Comparison of ENCODE assay signal across 8 mouse cellular contexts in the genomic region with DNA sequence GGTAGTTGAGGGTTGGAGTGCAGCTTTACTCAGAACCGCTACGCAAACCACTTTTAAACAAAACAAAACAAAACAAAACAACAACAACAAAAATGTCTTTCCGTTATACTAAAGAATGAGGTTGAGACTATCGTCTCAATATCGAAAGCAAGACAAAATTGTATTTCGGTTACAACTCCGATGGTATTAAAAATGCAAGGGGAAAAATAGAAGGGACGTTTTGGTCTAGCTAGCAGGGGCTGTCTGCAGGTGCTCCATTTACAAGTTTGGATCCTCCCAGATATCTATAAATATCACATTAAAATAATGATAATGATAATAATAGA. TPM values are rescaled to one million over a fixed set of nuclear protein-coding genes. Genes with fewer than 3 reads are reported as not detected.
DNase-seq lines count a peak whose midpoint lies in the region; ATAC-seq and TF ChIP-seq lines count a peak whose summit lies in the region.

A gene (minus strand): TSS at position 27 of the 326 bp plus-strand sequence.

- ATAC-seq in heart, embryonic 14.5 days (ENCODE audit: insufficient number of reproducible peaks, insufficient read depth, low FRiP score, low read depth) = no peak
- no peak for ATAC-seq in heart, embryonic 16.5 days (replicated peaks; ENCODE audit: extremely low read depth, insufficient read depth, low FRiP score)
- no peak for ATAC-seq in liver, postnatal 0 days

- H3K36me3 ChIP-seq in heart, embryonic 14.5 days (ENCODE audit: control insufficient read depth, insufficient read depth, low read length) = no peaks in the 10 kb centered on the region
- no peaks in the 10 kb centered on the region for H3K36me3 ChIP-seq in heart, embryonic 16.5 days (ENCODE audit: control insufficient read depth, insufficient read depth)
- H3K36me3 ChIP-seq in liver, postnatal 0 days (replicated peaks; ENCODE audit: insufficient read depth, low read length) = no peaks in the 10 kb centered on the region

- peak within 1 kb of the TSS; percentile 62 for H3K4me2 ChIP-seq in heart, embryonic 14.5 days (ENCODE audit: low read length)
- H3K4me2 ChIP-seq in heart, embryonic 16.5 days (ENCODE audit: low read depth, low read length) = peak within 1 kb of the TSS; percentile 67
- H3K4me2 ChIP-seq in liver, postnatal 0 days (ENCODE audit: low read depth, low read length) = peak within 1 kb of the TSS; percentile 84

- no peak for DNase-seq in heart, postnatal 14 days
- no peak for DNase-seq in adrenal gland, adult 8-10 months
- no peak for DNase-seq in liver, postnatal 0 days
- no peak for DNase-seq in yolk sac, embryonic 10.5 days (ENCODE audit: low spot score)
- DNase-seq in urinary bladder, postnatal 25 days (ENCODE audit: low spot score) = no peak
- no peak for DNase-seq in thymus, adult 18-20 months

- 26% methylated on average over 8 of the region's 8 CpGs for WGBS in heart, embryonic 14.5 days
- WGBS in heart, embryonic 16.5 days = 18% methylated on average over 8 of the region's 8 CpGs
- 15% methylated on average over 8 of the region's 8 CpGs for WGBS in liver, postnatal 0 days (ENCODE audit: insufficient replicate concordance)

- H3K4me3 ChIP-seq in heart, embryonic 14.5 days (ENCODE audit: control insufficient read depth in 1 of 2, insufficient read depth in 1 of 2, low read depth in 1 of 2, low read length in 2 of 2) = peak within 1 kb of the TSS; percentile 47 to 78
- peak within 1 kb of the TSS; percentile 73 for H3K4me3 ChIP-seq in heart, embryonic 16.5 days (ENCODE audit: low read length)
- H3K4me3 ChIP-seq in liver, postnatal 0 days (ENCODE audit: low read depth, low read length) = peak within 1 kb of the TSS; percentile 57

- peak within 1 kb of the TSS; percentile 73 for H3K9ac ChIP-seq in heart, embryonic 14.5 days (ENCODE audit: low read length)
- H3K9ac ChIP-seq in heart, embryonic 16.5 days (ENCODE audit: low read length) = peak within 1 kb of the TSS; percentile 86
- peak within 1 kb of the TSS; percentile 66 for H3K9ac ChIP-seq in liver, postnatal 0 days (replicated peaks)

- TF ChIP-seq CTCF in liver, postnatal 0 days (IDR thresholded peaks at IDR 0.05; ENCODE audit: low read depth) = no peak

- intact Hi-C loops in heart, postnatal 14 days (cut with DNase I) = no loop called here

- no peaks in the 10 kb centered on the region for H3K9me3 ChIP-seq in heart, embryonic 14.5 days (ENCODE audit: control insufficient read depth, low read length)
- no peaks in the 10 kb centered on the region for H3K9me3 ChIP-seq in heart, embryonic 16.5 days (replicated peaks; ENCODE audit: control insufficient read depth, low read length)
- H3K9me3 ChIP-seq in liver, postnatal 0 days (ENCODE audit: low read length) = no peaks in the 10 kb centered on the region

- H3K4me1 ChIP-seq in heart, embryonic 14.5 days (ENCODE audit: control insufficient read depth in 2 of 2, insufficient read depth in 2 of 2, low read length in 2 of 2) = peaks cover 5 to 10% of the 10 kb centered on the region in 2 experiments
- peaks cover 20% of the 10 kb centered on the region for H3K4me1 ChIP-seq in heart, embryonic 16.5 days (ENCODE audit: control insufficient read depth, insufficient read depth, low read length)
- peaks cover 18% of the 10 kb centered on the region for H3K4me1 ChIP-seq in liver, postnatal 0 days (ENCODE audit: insufficient read depth)

- no peak for TF ChIP-seq EP300 in liver, postnatal 0 days (IDR thresholded peaks at IDR 0.05; ENCODE audit: low read depth)

- H3K27me3 ChIP-seq in heart, embryonic 14.5 days (ENCODE audit: control insufficient read depth, insufficient read depth, low read length) = no peaks in the 10 kb centered on the region
- H3K27me3 ChIP-seq in heart, embryonic 16.5 days (ENCODE audit: control insufficient read depth, insufficient read depth, low read length) = no peaks in the 10 kb centered on the region
- H3K27me3 ChIP-seq in liver, postnatal 0 days (ENCODE audit: insufficient read depth, low read length) = no peaks in the 10 kb centered on the region

- H3K27ac ChIP-seq in heart, embryonic 14.5 days (replicated peaks in 1 of 2; ENCODE audit: control insufficient read depth in 1 of 2, insufficient read depth in 1 of 2, low read depth in 2 of 2, low read length in 2 of 2) = peak within 1 kb of the TSS; percentile 87 to 96
- H3K27ac ChIP-seq in heart, embryonic 16.5 days (ENCODE audit: low read length) = peak within 1 kb of the TSS; percentile 96
- H3K27ac ChIP-seq in liver, postnatal 0 days (ENCODE audit: low read depth) = peak within 1 kb of the TSS; percentile 81

RNA-seq across cellular contexts. Expression of the gene that starts here (rescaled TPM):
- polyA plus RNA-seq in heart, embryonic 14.5 days (2014; fragmentation: Nextera tagmentation; extraction: Ambion mirVana) = 60.3 and 62.3 TPM in 2 replicates
- 1 to 10 TPM; 8.9 to 9.1 TPM for total RNA-seq in heart, postnatal 14 days (2021)
- 100 to 1,000 TPM in 2 of 4 experiments, 10 to 100 TPM in 2; 30.0 to 343 (median 174) TPM for total RNA-seq in adrenal gland, adult 8-10 months (2022)
- 56.4 and 60.7 TPM in 2 replicates for polyA plus RNA-seq in heart, embryonic 16.5 days (2015; fragmentation: Nextera tagmentation; extraction: Ambion mirVana)
- polyA plus RNA-seq in liver, postnatal 0 days (2015; fragmentation: Nextera tagmentation; extraction: Ambion mirVana) = 42.3 and 43.5 TPM in 2 replicates
